Mouse (Mus musculus) heart, adult 2 months (tissue): ENCODE measurements around the gene Micu1.

Experiments used
- CTCF ChIP-seq: fragments of 200-600 bp; IDR thresholded peaks from 2 replicates; pipeline ENCODE4 v1.8.1; 2022; ENCODE audit warnings: antibody characterized with exemption, mild to moderate bottlenecking, moderate library complexity
- EP300 ChIP-seq: fragments of 200-500 bp; IDR thresholded peaks from 2 replicates; pipeline ENCODE4 v1.6.1; 2011; ENCODE audit warnings: low read depth, low read length, control low read depth; ENCODE audit not compliant: insufficient read depth

DNA sequence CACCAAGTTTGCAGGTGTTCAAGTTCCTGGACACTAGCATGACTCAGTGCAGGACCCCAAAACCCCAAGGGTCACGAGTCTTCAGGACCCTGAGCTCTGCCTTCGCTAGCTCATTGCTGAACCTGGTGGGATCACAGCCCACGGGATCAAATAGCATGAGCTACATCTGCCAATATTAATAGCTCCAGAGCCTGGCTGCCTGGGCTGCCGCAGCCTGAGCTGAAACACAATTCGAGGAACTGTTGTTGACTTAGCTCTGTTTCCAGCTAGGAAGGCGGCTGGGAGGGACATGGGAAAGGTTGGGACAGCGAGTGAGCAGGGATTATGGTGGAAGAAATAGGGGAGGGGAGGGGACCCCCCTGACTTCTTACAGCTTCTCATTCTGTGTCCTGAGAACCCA is 200.9 kb downstream of the Micu1 start:
- no peak for TF ChIP-seq CTCF
- no peak for TF ChIP-seq EP300
